Mouse (Mus musculus) forebrain, postnatal 0 days (tissue): ENCODE measurements at regions not wholly inside any gene's neighbourhood (a gene's known extent, or its start where the extent isn't known, plus 50 kb on each side); places are given as distances from the start of the nearest gene placed in this dataset.
A peak's percentile ranks its signal among the peaks of the same experiment; 100 is the strongest.
"Not testable (repeated sequence)": the region's sequence is repeated elsewhere in the genome, so short reads cannot be mapped to it uniquely, and the experiment has no call there.

ENCODE experiments used
- ATAC-seq: fragments of 200-750 bp; cut with Nextera tagmentation; 2 replicates; pipeline ENCODE4 v1.8.0; 2017; ENCODE audit warnings: mild to moderate bottlenecking, moderate library complexity
- DNase-seq: peaks from one replicate; pipeline ENCODE4 v3.0.0-alpha.2; 2015
- H3K27ac ChIP-seq: fragments of 300-500 bp; sonication (generic); 2 replicates; pipeline ENCODE4 v1.5.1; 2014; ENCODE audit warnings: low read depth, mild to moderate bottlenecking, antibody characterized with exemption, low read length, moderate library complexity, mixed read lengths
- H3K27me3 ChIP-seq: fragments of 300-500 bp; sonication (generic); 2 replicates; pipeline ENCODE4 v1.6.1; 2014; ENCODE audit warnings: mild to moderate bottlenecking, low read length, mixed read lengths; ENCODE audit not compliant: insufficient read depth
- H3K36me3 ChIP-seq: fragments of 300-500 bp; sonication (generic); 2 replicates; pipeline ENCODE4 v1.6.1; 2014; ENCODE audit warnings: mild to moderate bottlenecking, moderate library complexity; ENCODE audit not compliant: insufficient read depth
- H3K4me1 ChIP-seq: fragments of 300-500 bp; sonication (generic); 2 replicates; pipeline ENCODE4 v1.6.1; 2014; ENCODE audit warnings: antibody characterized with exemption; ENCODE audit not compliant: insufficient read depth
- H3K4me2 ChIP-seq: fragments of 300-500 bp; sonication (generic); 2 replicates; pipeline ENCODE4 v1.6.1; 2014; ENCODE audit warnings: low read depth, mild to moderate bottlenecking, moderate library complexity
- H3K4me3 ChIP-seq: fragments of 300-500 bp; sonication (generic); 2 replicates; pipeline ENCODE4 v1.5.1; 2014; ENCODE audit warnings: low read depth, low read length, mixed read lengths
- H3K9ac ChIP-seq: fragments of 300-500 bp; sonication (generic); 2 replicates; pipeline ENCODE4 v1.6.1; 2014; ENCODE audit warnings: mild to moderate bottlenecking
- H3K9me3 ChIP-seq: fragments of 300-500 bp; sonication (generic); 2 replicates; pipeline ENCODE4 v1.6.1; 2016; ENCODE audit warnings: low read length
- CTCF ChIP-seq: sonication (generic); IDR thresholded peaks from 2 replicates; pipeline ENCODE4 v1.5.1; 2016; ENCODE audit warnings: antibody characterized with exemption, control low read depth, low read depth
- WGBS: fragments of 180-500 bp; shearing (Covaris S2); extraction: QIAGEN DNeasy Blood & Tissue Kit; methylation state at CpG from one replicate; pipeline ENCODE4 v1.1.7; 2014; 5-methylcytosine and 5-hydroxymethylcytosine counted together

DNA sequence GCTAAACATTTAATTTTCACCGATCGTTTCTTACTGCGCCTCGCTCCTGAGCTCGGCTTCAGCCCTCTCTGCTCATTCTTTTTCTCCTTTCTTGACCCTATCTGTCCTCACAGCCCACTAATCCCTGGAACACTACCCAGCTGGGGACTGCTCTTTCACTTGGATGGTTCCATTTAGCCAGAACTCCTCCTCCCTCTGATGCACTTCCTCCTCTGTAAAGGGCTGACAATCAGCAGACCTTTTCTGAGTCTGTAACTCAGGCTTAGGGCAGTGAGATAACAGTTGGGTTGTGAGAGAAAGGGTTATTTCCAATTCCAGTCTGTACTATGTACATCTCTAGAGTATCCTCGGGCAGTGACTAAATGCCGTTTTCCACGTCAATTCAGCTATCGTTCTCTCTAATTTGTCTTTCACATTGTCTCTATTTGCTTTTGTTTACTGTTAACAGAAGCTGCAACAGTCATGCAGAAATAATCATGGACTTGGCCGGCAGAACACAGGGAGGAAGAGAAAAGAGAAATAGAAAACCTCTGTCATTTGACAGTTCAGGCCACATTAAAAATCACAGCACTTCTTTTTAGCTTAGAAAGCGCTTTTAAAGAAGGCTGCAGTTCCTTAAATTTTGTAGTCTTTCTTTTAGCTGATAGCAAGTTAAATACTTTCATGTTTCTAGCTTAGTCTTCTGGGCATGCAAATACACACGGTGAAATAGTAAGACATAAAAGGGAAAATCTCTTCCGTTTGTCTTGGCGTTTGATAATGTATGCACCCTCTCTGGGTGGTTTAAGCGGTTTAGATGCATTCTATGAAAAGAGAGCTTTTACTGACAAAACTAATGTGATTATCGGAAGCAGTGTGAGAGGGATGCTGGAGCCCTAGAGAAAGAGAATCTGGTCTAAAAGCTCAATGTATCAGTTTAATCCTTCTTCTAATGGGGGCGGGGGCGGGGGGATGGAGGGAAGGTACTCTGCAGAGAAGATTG lies 94.7 kb upstream of the Fam181b start:
- H3K27ac ChIP-seq: peak overlapping the region; percentile 42
- peak; percentile 96 for ATAC-seq
- peaks cover 4% of the 10 kb centered on the region for H3K4me1 ChIP-seq
- H3K9me3 ChIP-seq: no peaks in the 10 kb centered on the region
- H3K4me3 ChIP-seq: peak overlapping the region; percentile 24
- no peaks in the 10 kb centered on the region for H3K36me3 ChIP-seq
- H3K9ac ChIP-seq: peak overlapping the region; percentile 35; the same call in 1 of the 2 replicates
- WGBS: 6% methylated on average over 18 of the region's 18 CpGs
- TF ChIP-seq CTCF: no peak
- DNase-seq: peak; percentile 54
- H3K4me2 ChIP-seq: peak overlapping the region; percentile 48
- H3K27me3 ChIP-seq: no peaks in the 10 kb centered on the region

DNA sequence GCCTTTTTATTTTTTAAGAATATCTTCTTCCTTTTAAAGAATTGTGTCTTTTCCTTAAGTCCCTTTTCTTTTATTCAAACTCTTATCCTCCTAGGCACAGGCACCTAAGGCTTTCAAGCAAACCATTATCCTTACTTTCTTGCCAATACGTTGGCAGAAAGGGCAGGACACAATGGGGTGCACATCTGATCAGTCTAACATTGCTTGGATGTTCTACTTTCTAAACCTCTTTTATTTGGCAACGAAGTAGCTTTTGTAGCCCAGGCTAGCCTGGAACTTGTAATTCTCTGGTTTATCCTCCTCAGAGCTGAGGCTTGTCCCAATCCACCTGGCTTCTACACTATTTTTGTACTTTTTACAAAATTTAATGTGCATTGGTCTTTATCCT lies 94.0 kb upstream of the Fam181b start:
- no peak overlapping the region; the same call in 1 of the 2 replicates for H3K4me2 ChIP-seq
- 15% methylated on average over 2 of the region's 2 CpGs for WGBS
- no peak for DNase-seq

DNA sequence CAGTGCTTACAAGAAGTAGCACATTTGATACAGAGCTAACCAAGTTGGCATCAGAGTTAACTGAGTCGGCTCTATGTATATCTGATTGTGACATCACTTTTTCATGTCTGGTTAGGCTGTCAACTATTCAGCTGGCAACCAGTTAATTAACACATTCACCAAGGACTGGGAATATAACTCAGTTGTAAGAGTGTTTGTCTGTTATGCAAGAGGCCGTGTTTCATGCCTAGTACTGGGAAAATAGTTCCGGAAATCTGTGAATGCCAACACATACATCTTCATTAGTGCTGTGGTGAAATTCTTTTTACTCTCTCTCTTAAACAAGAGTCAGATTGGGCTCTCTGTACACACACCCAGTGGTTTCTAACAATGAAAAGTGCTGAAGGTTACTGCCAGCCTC lies 80.8 kb upstream of the Fam181b start:
- H3K36me3 ChIP-seq: no peaks in the 10 kb centered on the region
- no peak for ATAC-seq

More for the DNA sequence above, 94.0 kb upstream of the Fam181b start:
- no peak for ATAC-seq
- H3K4me3 ChIP-seq: no peak overlapping the region
- no peaks in the 10 kb centered on the region for H3K9me3 ChIP-seq
- no peak overlapping the region for H3K27ac ChIP-seq
- no peaks in the 10 kb centered on the region for H3K36me3 ChIP-seq
- peak overlapping the region; percentile 35; the same call in 1 of the 2 replicates for H3K9ac ChIP-seq
- H3K27me3 ChIP-seq: no peaks in the 10 kb centered on the region
- no peak for TF ChIP-seq CTCF
- H3K4me1 ChIP-seq: peaks cover 4% of the 10 kb centered on the region

DNA sequence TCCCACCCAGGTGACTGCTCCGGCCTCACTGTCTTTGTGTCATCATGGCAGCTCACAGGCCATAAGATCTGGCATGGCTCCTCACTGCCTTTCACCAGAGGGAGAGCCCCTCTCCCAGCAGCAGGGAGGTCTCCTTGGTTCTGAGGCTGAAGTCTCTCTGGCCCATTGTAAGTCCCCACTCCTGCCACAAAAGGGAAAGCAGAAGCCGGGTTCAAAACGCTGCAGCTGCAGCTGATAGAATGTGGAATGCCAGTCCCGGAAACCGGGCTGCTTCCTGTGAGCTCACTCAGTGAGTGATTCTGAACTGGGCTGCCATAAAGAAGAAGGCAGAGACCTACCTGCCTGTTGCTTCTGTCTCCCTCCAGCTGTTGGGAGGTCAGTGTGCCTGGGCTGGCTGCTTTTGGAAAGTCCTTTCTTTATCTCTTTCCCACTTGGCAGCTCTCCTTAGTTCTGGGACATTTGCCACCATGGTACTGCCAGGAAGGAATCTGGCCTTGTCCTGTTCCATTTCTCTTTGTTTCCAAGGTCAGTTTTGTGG lies 72.9 kb upstream of the Fam181b start:
- 0 out of 2 replicates have a peak overlapping the region, but pooled peaks have one; percentile 15 for H3K27ac ChIP-seq

More for the DNA sequence above, 80.8 kb upstream of the Fam181b start:
- Histone ChIP-seq H3K4me3 (no peak overlapping the region), H3K27ac (no peak overlapping the region), H3K9ac (no peak overlapping the region), H3K4me1 (no peaks in the 10 kb centered on the region), H3K4me2 (no peak overlapping the region), H3K27me3 (no peaks in the 10 kb centered on the region), H3K9me3 (no peaks in the 10 kb centered on the region; the same call in 1 of the 2 replicates)
- DNase-seq: no peak
- 72% methylated on average over 3 of the region's 3 CpGs for WGBS
- TF ChIP-seq CTCF: no peak

DNA sequence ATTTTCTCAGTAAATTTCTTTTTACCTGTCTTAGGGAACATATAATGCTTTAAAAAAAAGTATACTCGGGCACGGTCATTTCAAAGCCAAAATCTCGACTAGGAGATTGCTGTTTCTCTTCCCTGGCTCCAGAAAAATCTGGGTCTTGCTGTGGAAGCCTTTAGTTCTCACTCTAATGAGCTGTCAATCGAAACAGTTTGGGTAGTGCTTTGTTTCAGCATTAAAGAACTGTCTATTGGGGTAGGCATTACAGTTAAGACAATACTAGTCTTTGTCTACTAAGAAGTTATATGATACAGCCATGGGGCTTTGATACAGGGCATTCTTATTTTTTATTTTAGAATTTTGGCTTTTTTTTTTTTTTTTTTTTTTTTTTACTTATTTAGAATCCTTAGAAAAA lies 71.9 kb upstream of the Fam181b start:
- WGBS: 10% methylated on average over 4 of the region's 4 CpGs
- H3K27ac ChIP-seq: 0 out of 2 replicates have a peak overlapping the region, but pooled peaks have one; percentile 15

More for the DNA sequence above, 72.9 kb upstream of the Fam181b start:
- not testable (repeated sequence) for H3K36me3 ChIP-seq, H3K4me2 ChIP-seq, H3K27me3 ChIP-seq, H3K4me3 ChIP-seq, H3K9ac ChIP-seq, H3K9me3 ChIP-seq, H3K4me1 ChIP-seq
- DNase-seq (peak; percentile 52), ATAC-seq (peak; percentile 81)
- WGBS: 13% methylated on average over 5 of the region's 5 CpGs

DNA sequence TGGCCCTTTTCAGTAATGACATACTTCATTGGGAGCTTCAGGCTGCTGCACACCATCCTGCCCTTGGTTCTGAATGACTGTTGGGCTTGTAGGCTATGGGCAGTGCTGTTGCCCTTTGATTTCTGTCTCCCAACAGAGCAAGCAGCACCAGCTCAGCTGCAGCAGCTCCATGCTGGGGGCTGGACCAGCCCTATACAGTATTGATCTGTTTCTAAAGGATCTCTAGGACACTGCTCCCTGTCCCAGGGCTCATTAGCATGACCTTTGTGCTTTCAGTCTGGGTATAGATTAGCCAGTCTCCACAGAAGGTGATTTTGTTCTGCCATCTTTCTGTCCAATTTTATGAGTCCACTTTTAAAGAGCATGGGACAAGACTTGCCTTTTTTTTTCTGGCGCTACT lies 60.3 kb upstream of the Fam181b start:
- no peak for DNase-seq
- Histone ChIP-seq H3K4me2 (no peak overlapping the region), H3K9me3 (no peaks in the 10 kb centered on the region), H3K27me3 (no peaks in the 10 kb centered on the region), H3K4me1 (no peaks in the 10 kb centered on the region), H3K36me3 (no peaks in the 10 kb centered on the region), H3K27ac (no peak overlapping the region), H3K4me3 (no peak overlapping the region), H3K9ac (no peak overlapping the region)
- no peak for ATAC-seq
- TF ChIP-seq CTCF: no peak
- WGBS: 93% methylated on average over 1 of the region's 1 CpGs

More for the DNA sequence above, 71.9 kb upstream of the Fam181b start:
- Histone ChIP-seq H3K9ac (no peak overlapping the region), H3K4me3 (no peak overlapping the region), H3K4me2 (no peak overlapping the region), H3K36me3 (no peaks in the 10 kb centered on the region), H3K9me3 (no peaks in the 10 kb centered on the region), H3K4me1 (no peaks in the 10 kb centered on the region), H3K27me3 (no peaks in the 10 kb centered on the region)
- TF ChIP-seq CTCF: no peak
- ATAC-seq (no peak), DNase-seq (no peak)
